Mouse (Mus musculus) kidney, embryonic 14.5 days (tissue): Measurements from ENCODE around the gene Pgls. TPM values are rescaled to one million over a fixed set of nuclear protein-coding genes. Genes with fewer than 3 reads are reported as not detected.
A peak's percentile ranks its signal among the peaks of the same experiment; 100 is the strongest.

Source experiments
- ATAC-seq: fragments of 200-750 bp; cut with Nextera tagmentation; 2 replicates; pipeline ENCODE4 v1.8.0; 2017; ENCODE audit warnings: moderate number of reproducible peaks, mild to moderate bottlenecking, moderate TSS enrichment, moderate library complexity; ENCODE audit not compliant: low FRiP score, low TSS enrichment
- H3K27ac ChIP-seq: fragments of 300-500 bp; sonication (generic); 2 replicates; pipeline ENCODE4 v1.5.1; 2014; ENCODE audit warnings: low read depth, mild to moderate bottlenecking, low read length, moderate library complexity, mixed read lengths
- H3K27me3 ChIP-seq: fragments of 300-500 bp; sonication (generic); 2 replicates; pipeline ENCODE4 v1.6.1; 2014; ENCODE audit warnings: mild to moderate bottlenecking, low read length; ENCODE audit not compliant: control insufficient read depth, insufficient read depth
- H3K36me3 ChIP-seq: fragments of 300-500 bp; sonication (generic); 2 replicates; pipeline ENCODE4 v1.6.1; 2014; ENCODE audit warnings: low read length, mixed read lengths; ENCODE audit not compliant: control insufficient read depth, insufficient read depth
- H3K4me1 ChIP-seq: fragments of 300-500 bp; sonication (generic); 2 replicates; pipeline ENCODE4 v1.6.1; 2014; ENCODE audit warnings: low read length, mixed read lengths; ENCODE audit not compliant: control insufficient read depth, insufficient read depth
- H3K4me2 ChIP-seq: fragments of 300-500 bp; sonication (generic); replicated peaks from 2 replicates; pipeline ENCODE4 v1.6.1; 2014; ENCODE audit warnings: low read depth, mild to moderate bottlenecking, low read length
- H3K4me3 ChIP-seq: fragments of 300-500 bp; sonication (generic); 2 replicates; pipeline ENCODE4 v1.5.1; 2014; ENCODE audit warnings: mild to moderate bottlenecking, low read length
- H3K9ac ChIP-seq: fragments of 300-500 bp; sonication (generic); 2 replicates; pipeline ENCODE4 v1.6.1; 2014; ENCODE audit warnings: low read depth, mild to moderate bottlenecking, low read length, moderate library complexity
- H3K9me3 ChIP-seq: fragments of 300-500 bp; sonication (generic); 2 replicates; pipeline ENCODE4 v1.6.1; 2016; ENCODE audit warnings: low read length; ENCODE audit not compliant: control insufficient read depth
- WGBS: fragments of 180-500 bp; shearing (Covaris S2); extraction: QIAGEN DNeasy Blood & Tissue Kit; methylation state at CpG from one replicate; pipeline ENCODE4 v1.1.7; 2014; 5-methylcytosine and 5-hydroxymethylcytosine counted together
- polyA plus RNA-seq: library from polyadenylated mRNA; unstranded; fragments of >200 nt; fragmentation: Nextera tagmentation; extraction: Ambion mirVana; gene quantifications from 2 replicates; pipeline ENCODE4 v1.2.1, GENCODE M21; 2014

Pgls gene
- polyA plus RNA-seq, 1 experiment from 2014 or later, result 289 TPM

- H3K27ac ChIP-seq, result no peak overlapping the region
- H3K9me3 ChIP-seq, result no peaks in the 10 kb centered on the region
- no peaks in the 10 kb centered on the region; the same call in 1 of the 2 replicates for H3K36me3 ChIP-seq
- no peak overlapping the region for H3K9ac ChIP-seq
- no peak for ATAC-seq
- H3K27me3 ChIP-seq, result peaks cover 21% of the 10 kb centered on the region
- no peak overlapping the region for H3K4me3 ChIP-seq
- 89% methylated on average over 5 of the region's 5 CpGs for WGBS
- peaks cover 15% of the 10 kb centered on the region for H3K4me1 ChIP-seq
- H3K4me2 ChIP-seq, result no peak overlapping the region
These were observed 6.9 kb downstream of the Pgls start for GRCm38 (mm10) chr8:71598841-71599240.

GRCm38 (mm10) chr8:71601939-71602665 lies 10.1 kb downstream of the Pgls start:
- 3% methylated on average over 64 of the region's 65 CpGs for WGBS
- peaks cover 24% of the 10 kb centered on the region for H3K27me3 ChIP-seq

GRCm38 (mm10) chr8:71602666-71603334 lies 10.8 kb downstream of the Pgls start:
- Histone ChIP-seq H3K9ac (peak overlapping the region; percentile 50), H3K4me1 (peaks cover 15% of the 10 kb centered on the region), H3K9me3 (no peaks in the 10 kb centered on the region), H3K27me3 (peaks cover 24% of the 10 kb centered on the region), H3K4me3 (peak overlapping the region; percentile 29), H3K27ac (no peak overlapping the region), H3K4me2 (peak overlapping the region; percentile 63), H3K36me3 (no peaks in the 10 kb centered on the region)
- ATAC-seq, result peak; percentile 84
- WGBS, result 1% methylated on average over 32 of the region's 32 CpGs

More at GRCm38 (mm10) chr8:71601939-71602665, 10.1 kb downstream of the Pgls start:
- H3K9me3 ChIP-seq, result no peaks in the 10 kb centered on the region
- H3K4me2 ChIP-seq, result peak overlapping the region; percentile 63
- no peak overlapping the region for H3K27ac ChIP-seq
- H3K9ac ChIP-seq, result peak overlapping the region; percentile 50
- no peaks in the 10 kb centered on the region for H3K36me3 ChIP-seq
- H3K4me3 ChIP-seq, result peak overlapping the region; percentile 29
- peaks cover 15% of the 10 kb centered on the region for H3K4me1 ChIP-seq
- ATAC-seq, result peak; percentile 14

- H3K36me3 ChIP-seq, result no peaks in the 10 kb centered on the region
- ATAC-seq, result no peak
- no peak overlapping the region for H3K9ac ChIP-seq
- H3K27ac ChIP-seq, result no peak overlapping the region
- H3K4me1 ChIP-seq, result peaks cover 15% of the 10 kb centered on the region
- no peaks in the 10 kb centered on the region for H3K9me3 ChIP-seq
- peaks cover 24% of the 10 kb centered on the region for H3K27me3 ChIP-seq
- H3K4me3 ChIP-seq, result no peak overlapping the region
- 61% methylated on average over 7 of the region's 7 CpGs for WGBS
- H3K4me2 ChIP-seq, result no peak overlapping the region
These were observed 12.0 kb downstream of the Pgls start for GRCm38 (mm10) chr8:71604021-71604420.

DNA sequence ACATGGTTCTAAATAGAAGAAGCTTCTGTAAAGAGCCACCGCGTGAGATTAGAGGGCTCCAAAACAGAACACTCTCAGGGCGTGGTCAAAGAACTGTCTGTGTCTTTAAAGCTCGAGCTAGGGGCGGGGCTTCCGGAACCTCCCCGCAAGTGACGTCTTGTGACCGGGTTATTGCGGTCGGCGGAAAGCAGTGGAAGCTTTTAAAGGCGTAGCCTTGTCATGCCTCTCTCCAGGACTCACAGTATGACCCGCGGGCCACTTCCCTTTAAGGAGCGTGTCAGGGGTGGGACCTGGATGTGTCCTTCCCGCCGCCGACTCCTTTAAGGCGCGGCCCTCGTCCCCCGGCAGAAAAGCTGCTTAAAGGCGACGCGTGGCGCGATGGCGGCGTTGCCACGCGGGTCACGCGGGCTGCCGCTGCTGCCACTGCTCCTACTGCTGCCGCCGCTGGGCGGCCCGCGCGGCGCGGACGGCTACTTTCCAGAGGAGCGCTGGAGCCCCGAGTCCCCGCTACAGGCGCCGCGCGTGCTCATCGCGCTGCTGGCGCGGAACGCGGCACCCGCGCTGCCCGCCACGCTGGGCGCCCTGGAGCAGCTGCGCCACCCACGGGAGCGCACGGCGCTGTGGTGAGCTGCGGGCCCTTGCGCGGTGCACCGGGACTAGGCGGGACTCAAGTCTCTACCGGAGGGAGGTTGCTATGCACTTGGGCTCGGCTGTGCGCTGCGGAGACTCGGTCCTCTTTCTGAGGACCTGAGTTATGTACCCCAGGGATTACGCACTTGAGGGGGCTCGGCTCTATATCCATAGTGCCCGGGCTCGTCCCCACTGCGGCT lies 19.1 kb downstream of the Pgls start, which contains the start of gene Colgalt1:
Gene Colgalt1, plus strand, starts transcription at position 177 of the 830 bp plus-strand sequence.
- peak; percentile 99 for ATAC-seq
- no peak within 1 kb of the TSS; the same call in 1 of the 2 replicates for H3K27ac ChIP-seq
- H3K4me1 ChIP-seq, result peaks cover 11% of the 10 kb centered on the region
- H3K4me2 ChIP-seq, result peak within 1 kb of the TSS; percentile 56
- no peaks in the 10 kb centered on the region for H3K9me3 ChIP-seq
- peaks cover 19% of the 10 kb centered on the region for H3K36me3 ChIP-seq
- H3K27me3 ChIP-seq, result no peaks in the 10 kb centered on the region
- under 1% methylated on average over 81 of the region's 82 CpGs for WGBS
- H3K9ac ChIP-seq, result peak within 1 kb of the TSS; percentile 73
- peak within 1 kb of the TSS; percentile 67 for H3K4me3 ChIP-seq

GRCm38 (mm10) chr8:71612141-71612540 lies 20.2 kb downstream of the Pgls start:
- Histone ChIP-seq H3K4me2 (peak overlapping the region; percentile 56), H3K9me3 (no peaks in the 10 kb centered on the region), H3K36me3 (peaks cover 29% of the 10 kb centered on the region), H3K27me3 (no peaks in the 10 kb centered on the region), H3K9ac (peak overlapping the region; percentile 73), H3K4me3 (peak overlapping the region; percentile 67), H3K27ac (no peak overlapping the region), H3K4me1 (peaks cover 11% of the 10 kb centered on the region)
- ATAC-seq, result no peak
- 56% methylated on average over 5 of the region's 5 CpGs for WGBS

- Histone ChIP-seq H3K4me3 (no peak overlapping the region), H3K9ac (no peak overlapping the region), H3K4me1 (peaks cover 11% of the 10 kb centered on the region), H3K36me3 (peaks cover 41% of the 10 kb centered on the region), H3K27ac (no peak overlapping the region), H3K27me3 (no peaks in the 10 kb centered on the region), H3K9me3 (no peaks in the 10 kb centered on the region), H3K4me2 (no peak overlapping the region)
- 39% methylated on average over 4 of the region's 4 CpGs for WGBS
- no peak for ATAC-seq
These were observed 21.4 kb downstream of the Pgls start for GRCm38 (mm10) chr8:71613418-71613817.

GRCm38 (mm10) chr8:71619786-71620185 lies 27.8 kb downstream of the Pgls start:
- no peaks in the 10 kb centered on the region for H3K4me1 ChIP-seq
- no peaks in the 10 kb centered on the region for H3K27me3 ChIP-seq
- ATAC-seq, result no peak
- no peak overlapping the region for H3K27ac ChIP-seq
- WGBS, result 94% methylated on average over 2 of the region's 2 CpGs
- H3K36me3 ChIP-seq, result peaks cover 91% of the 10 kb centered on the region
- H3K4me3 ChIP-seq, result no peak overlapping the region
- peaks cover 22% of the 10 kb centered on the region for H3K9me3 ChIP-seq
- H3K9ac ChIP-seq, result no peak overlapping the region
- H3K4me2 ChIP-seq, result no peak overlapping the region
